Mouse (Mus musculus) kidney, adult 11 months (tissue): Measurements from ENCODE around the gene Uqcrq.
A peak's percentile ranks its signal among the peaks of the same experiment; 100 is the strongest.
"Not testable (repeated sequence)": the region's sequence is repeated elsewhere in the genome, so short reads cannot be mapped to it uniquely, and the experiment has no call there.

Source experiments
- DNase-seq: peaks from one replicate; pipeline ENCODE4 v3.0.0; 2022

Gene Uqcrq

GRCm38 (mm10) chr11:53451361-53451760 lies 20.7 kb upstream of the Uqcrq start:
- no peak for DNase-seq

- no peak for DNase-seq
Measured at GRCm38 (mm10) chr11:53450070-53450705, 19.6 kb upstream of the Uqcrq start.

GRCm38 (mm10) chr11:53448529-53448928 lies 17.9 kb upstream of the Uqcrq start:
- DNase-seq = peak; percentile 74

GRCm38 (mm10) chr11:53447996-53448395 lies 17.4 kb upstream of the Uqcrq start:
- no peak for DNase-seq

- no peak for DNase-seq
Measured at GRCm38 (mm10) chr11:53446183-53446582, 15.6 kb upstream of the Uqcrq start.

- no peak for DNase-seq
Measured at GRCm38 (mm10) chr11:53445562-53445961, 14.9 kb upstream of the Uqcrq start.

GRCm38 (mm10) chr11:53443861-53444260 lies 13.2 kb upstream of the Uqcrq start:
- no peak for DNase-seq

GRCm38 (mm10) chr11:53441921-53442320 lies 11.3 kb upstream of the Uqcrq start:
- DNase-seq = no peak

- DNase-seq = no peak
Measured at GRCm38 (mm10) chr11:53436338-53436737, 5.7 kb upstream of the Uqcrq start.

GRCm38 (mm10) chr11:53435504-53435903 lies 4.9 kb upstream of the Uqcrq start:
- no peak for DNase-seq

GRCm38 (mm10) chr11:53433057-53433456 lies 2.4 kb upstream of the Uqcrq start:
- DNase-seq = no peak

GRCm38 (mm10) chr11:53431347-53432056 lies 871 bp upstream of the Uqcrq start:
- no peak for DNase-seq

- no peak for DNase-seq
Measured at GRCm38 (mm10) chr11:53430300-53430669, 346 bp downstream of the Uqcrq start.

GRCm38 (mm10) chr11:53429182-53429581 lies 1.4 kb downstream of the Uqcrq start:
- DNase-seq = no peak

- no peak for DNase-seq
Measured at GRCm38 (mm10) chr11:53428716-53429057, 1.9 kb downstream of the Uqcrq start.

GRCm38 (mm10) chr11:53427993-53428715 lies 2.5 kb downstream of the Uqcrq start:
- no peak for DNase-seq

GRCm38 (mm10) chr11:53426914-53427313 lies 3.7 kb downstream of the Uqcrq start:
- DNase-seq = not testable (repeated sequence)

- DNase-seq = no peak
Measured at GRCm38 (mm10) chr11:53425711-53426255, 4.8 kb downstream of the Uqcrq start.

- DNase-seq = no peak
Measured at GRCm38 (mm10) chr11:53425251-53425650, 5.4 kb downstream of the Uqcrq start.

- no peak for DNase-seq
Measured at GRCm38 (mm10) chr11:53424826-53425225, 5.8 kb downstream of the Uqcrq start.

- peak; percentile 40 for DNase-seq
Measured at GRCm38 (mm10) chr11:53423036-53423435, 7.6 kb downstream of the Uqcrq start, which contains the start of gene Leap2. Leap2 (minus strand) TSS chr11:53423170.

GRCm38 (mm10) chr11:53418048-53418447 lies 12.6 kb downstream of the Uqcrq start:
- DNase-seq = no peak

GRCm38 (mm10) chr11:53413871-53414270 lies 16.8 kb downstream of the Uqcrq start:
- no peak for DNase-seq

GRCm38 (mm10) chr11:53411738-53412137 lies 18.9 kb downstream of the Uqcrq start:
- DNase-seq = no peak
